Mouse (Mus musculus) ES-E14 (cell line): ENCODE results near the gene Hkdc1.

Source experiments
- CHD2 ChIP-seq: IDR thresholded peaks from 2 replicates; pipeline ENCODE4 v1.6.1; 2014; ENCODE audit warnings: mild to moderate bottlenecking, low read depth, low read length, inconsistent platforms
- HCFC1 ChIP-seq: IDR thresholded peaks from 2 replicates; pipeline ENCODE4 v1.6.1; 2012; ENCODE audit warnings: low read length, inconsistent platforms, borderline replicate concordance; ENCODE audit not compliant: insufficient read depth
- ZNF384 ChIP-seq: IDR thresholded peaks from 2 replicates; pipeline ENCODE4 v1.6.1; 2012; ENCODE audit warnings: low read depth, low read length, inconsistent platforms

DNA sequence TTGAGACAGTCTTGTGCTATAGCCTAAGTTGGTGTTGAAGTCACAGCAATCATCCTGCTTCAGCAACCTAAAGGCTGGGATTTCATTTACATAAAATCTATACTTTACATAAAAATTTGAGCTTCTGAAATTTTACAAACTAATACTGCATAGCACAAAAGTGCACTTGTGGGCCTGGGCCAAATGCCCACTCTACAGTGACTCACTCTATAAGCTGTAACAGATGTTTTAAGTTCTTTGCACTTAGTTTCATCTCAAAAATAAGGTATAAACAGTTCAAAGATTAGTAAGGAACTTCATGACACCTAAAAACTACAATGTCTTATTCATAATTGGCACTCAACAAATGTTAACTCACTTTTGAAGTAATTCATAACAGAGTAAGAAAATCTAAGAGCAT, 39.0 kb upstream of the Hkdc1 start:
- TF ChIP-seq CHD2 (no peak), ZNF384 (no peak), HCFC1 (no peak)
